Mouse (Mus musculus): ENCODE results near the gene Serpine1. TPM values are rescaled to one million over a fixed set of nuclear protein-coding genes. Genes with fewer than 3 reads are reported as not detected.

Gene Serpine1
- polyA plus RNA-seq, 1 experiment from 2014 or later = 0.86 TPM

DNA sequence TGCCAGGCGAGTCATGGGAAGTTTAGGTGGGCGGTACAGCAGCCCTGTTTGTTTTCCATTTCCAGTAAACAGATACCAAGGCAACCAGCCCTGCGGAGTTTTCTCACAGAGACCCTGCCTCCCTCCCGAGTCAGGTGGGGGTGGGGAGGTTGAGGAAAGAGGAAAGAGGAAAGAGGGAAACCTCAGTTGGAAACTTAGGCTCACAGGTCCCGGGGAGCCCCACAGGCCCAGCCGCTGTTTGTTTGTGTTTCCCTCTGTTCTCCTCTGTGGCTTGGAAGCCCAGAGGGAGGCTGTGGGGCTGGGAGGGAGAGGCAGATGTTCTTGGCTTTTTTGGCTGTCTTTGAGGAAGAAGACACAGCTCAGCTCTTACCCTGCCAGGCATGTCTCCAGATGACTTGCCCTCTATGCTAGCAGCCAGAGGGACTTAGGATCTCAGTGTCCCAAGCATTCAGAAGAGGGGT, 2.2 kb upstream of the Serpine1 start:
- no peak overlapping the region for H3K4me3 ChIP-seq
- H3K27ac ChIP-seq = peak overlapping the region; percentile 94
- no peaks in the 10 kb centered on the region for H3K27me3 ChIP-seq
- no peaks in the 10 kb centered on the region for H3K36me3 ChIP-seq
- no peak overlapping the region for H3K9ac ChIP-seq
- no peaks in the 10 kb centered on the region for H3K9me3 ChIP-seq
- ATAC-seq (ENCODE audit: borderline replicate concordance, extremely low read depth, low FRiP score, low TSS enrichment) = no peak
- H3K4me1 ChIP-seq = peaks cover 76% of the 10 kb centered on the region
- WGBS = 17% methylated on average over 6 of the region's 6 CpGs
- no peak overlapping the region for H3K4me2 ChIP-seq

DNA sequence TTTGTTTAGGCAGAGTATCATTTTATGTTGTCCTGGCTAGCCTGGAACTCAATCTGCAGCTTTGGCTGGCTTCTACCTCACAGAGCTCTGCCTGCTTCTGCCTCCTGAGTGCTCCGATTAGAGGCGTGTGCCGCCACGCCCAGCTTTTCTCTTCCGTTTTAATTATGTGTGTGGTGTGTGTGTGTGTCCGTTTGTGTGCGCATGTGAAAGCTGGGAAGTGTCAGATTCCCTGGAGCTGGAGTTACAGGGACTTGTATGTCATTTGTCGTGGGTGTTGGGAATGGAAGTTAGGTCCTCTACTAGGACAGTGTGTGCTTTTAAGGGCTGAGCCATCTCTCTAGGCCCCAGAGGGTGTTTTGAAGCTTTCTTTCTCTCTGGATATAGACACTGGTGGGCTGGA, 1.1 kb upstream of the Serpine1 start:
- Histone ChIP-seq H3K4me3 (no peak overlapping the region), H3K9ac (no peak overlapping the region), H3K27ac (peak overlapping the region; percentile 94), H3K4me1 (peaks cover 66% of the 10 kb centered on the region), H3K9me3 (no peaks in the 10 kb centered on the region), H3K36me3 (no peaks in the 10 kb centered on the region), H3K4me2 (no peak overlapping the region), H3K27me3 (no peaks in the 10 kb centered on the region)
- no peak for ATAC-seq (ENCODE audit: borderline replicate concordance, extremely low read depth, low FRiP score, low TSS enrichment)
- 96% methylated on average over 8 of the region's 8 CpGs for WGBS

DNA sequence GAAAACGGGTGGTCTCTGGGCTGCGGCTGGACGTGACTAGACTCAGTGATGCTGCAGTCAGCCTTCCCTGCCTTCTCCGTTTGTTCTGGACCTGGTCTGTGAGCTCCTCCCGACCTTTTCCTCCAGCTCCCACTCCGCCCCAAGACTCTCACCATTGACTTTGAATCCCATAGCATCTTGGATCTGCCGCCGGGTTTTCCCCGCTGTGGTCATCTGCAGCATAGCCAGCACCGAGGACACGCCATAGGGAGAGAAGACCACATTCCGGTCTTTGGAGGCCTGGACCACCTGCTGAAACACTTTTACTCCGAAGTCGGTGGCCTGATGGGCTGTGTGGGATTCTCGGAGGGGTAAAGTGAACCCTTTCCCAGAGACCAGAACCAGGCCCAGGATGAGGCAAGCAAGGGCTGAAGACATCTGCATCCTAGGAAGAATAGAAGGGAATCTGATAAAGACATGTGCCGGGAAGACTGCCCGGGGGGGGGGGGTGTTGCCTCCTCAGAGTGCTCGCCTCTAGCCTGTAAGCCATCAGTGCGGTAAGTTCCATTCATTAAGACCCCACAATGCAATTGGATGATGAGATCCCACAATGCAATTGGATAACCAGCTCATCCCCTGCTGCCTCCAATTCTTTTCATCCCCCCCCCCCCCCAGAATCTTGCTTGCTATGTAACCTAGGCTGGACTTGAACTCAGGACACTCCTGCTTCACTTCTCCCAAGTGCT, 1.0 kb downstream of the Serpine1 start:
- no peak overlapping the region for H3K9ac ChIP-seq
- no peak overlapping the region for H3K4me3 ChIP-seq

DNA sequence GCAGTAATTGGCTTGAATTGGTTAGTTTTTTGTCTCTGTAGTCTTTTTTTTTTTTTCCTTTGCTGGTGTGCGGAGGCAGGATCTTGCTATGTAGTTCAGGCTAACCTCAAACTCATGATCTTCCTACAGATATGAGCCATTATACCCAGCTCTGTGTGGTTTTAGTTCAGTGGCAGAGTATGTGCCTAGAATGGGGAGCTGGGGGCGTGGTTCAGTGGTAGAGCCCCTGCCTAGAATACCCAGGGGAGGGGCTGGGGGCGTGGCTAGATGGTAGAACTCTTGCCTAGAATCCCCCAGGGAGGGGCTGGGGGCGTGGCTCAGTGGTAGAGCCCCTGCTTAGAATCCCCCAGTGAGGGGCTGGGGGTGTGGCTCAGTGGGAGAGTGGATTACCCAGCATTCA, 3.4 kb downstream of the Serpine1 start:
- H3K9me3 ChIP-seq = no peaks in the 10 kb centered on the region
- peaks cover 23% of the 10 kb centered on the region for H3K4me1 ChIP-seq
- H3K4me2 ChIP-seq = no peak overlapping the region
- H3K9ac ChIP-seq = no peak overlapping the region
- H3K36me3 ChIP-seq = no peaks in the 10 kb centered on the region
- ATAC-seq (ENCODE audit: borderline replicate concordance, extremely low read depth, low FRiP score, low TSS enrichment) = no peak
- no peaks in the 10 kb centered on the region for H3K27me3 ChIP-seq
- 76% methylated on average over 4 of the region's 4 CpGs for WGBS
- no peak overlapping the region for H3K27ac ChIP-seq
- H3K4me3 ChIP-seq = no peak overlapping the region

More for the DNA sequence above, 1.0 kb downstream of the Serpine1 start:
- no peak for ATAC-seq (ENCODE audit: borderline replicate concordance, extremely low read depth, low FRiP score, low TSS enrichment)
- Histone ChIP-seq H3K27ac (no peak overlapping the region), H3K4me2 (peak overlapping the region; percentile 52; the same call in 1 of the 2 replicates), H3K9me3 (no peaks in the 10 kb centered on the region), H3K27me3 (no peaks in the 10 kb centered on the region), H3K36me3 (no peaks in the 10 kb centered on the region), H3K4me1 (peaks cover 45% of the 10 kb centered on the region)
- WGBS = 85% methylated on average over 19 of the region's 19 CpGs

DNA sequence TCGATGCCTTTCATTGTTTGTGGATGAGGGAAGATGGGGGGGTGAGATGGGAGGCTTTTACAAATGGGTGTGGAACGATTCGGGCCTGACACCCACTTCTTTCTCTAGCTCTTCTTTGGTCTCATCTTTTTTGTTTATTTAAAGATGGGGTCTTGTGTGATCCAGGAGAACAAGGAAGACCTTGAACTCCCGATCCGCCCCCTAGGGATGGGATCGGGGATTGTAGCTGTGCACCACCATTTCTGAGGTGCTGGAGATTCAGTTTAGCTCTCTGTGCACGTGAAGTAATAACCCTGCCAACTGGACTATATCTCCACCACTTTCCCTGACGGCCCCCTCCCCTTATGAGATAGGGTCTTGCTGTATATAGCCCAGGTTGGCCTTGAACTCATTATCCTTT, 6.1 kb downstream of the Serpine1 start:
- Histone ChIP-seq H3K4me2 (no peak overlapping the region), H3K4me3 (no peak overlapping the region), H3K9me3 (no peaks in the 10 kb centered on the region), H3K27ac (no peak overlapping the region), H3K27me3 (no peaks in the 10 kb centered on the region), H3K36me3 (no peaks in the 10 kb centered on the region), H3K4me1 (no peaks in the 10 kb centered on the region), H3K9ac (no peak overlapping the region)
- ATAC-seq (ENCODE audit: borderline replicate concordance, extremely low read depth, low FRiP score, low TSS enrichment) = no peak
- 68% methylated on average over 8 of the region's 8 CpGs for WGBS

DNA sequence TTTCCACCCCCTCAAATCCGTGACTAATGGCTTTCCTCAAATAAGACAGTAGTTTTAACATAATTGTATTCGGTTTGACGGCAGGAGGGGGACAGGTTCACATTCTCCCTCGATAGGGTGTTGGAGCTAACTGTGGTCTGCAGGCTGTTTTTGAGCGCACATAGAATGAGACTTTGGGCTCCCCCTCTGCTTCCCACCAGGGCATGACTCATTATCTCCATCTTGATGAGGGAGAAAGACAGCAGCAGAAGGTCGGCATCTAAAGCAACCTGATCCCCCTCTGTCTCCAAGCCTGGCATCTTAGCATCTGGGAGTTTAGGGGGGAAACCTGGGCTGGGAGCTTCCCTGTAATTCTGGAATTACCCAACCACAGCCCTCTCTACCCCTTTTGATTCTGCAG, 6.6 kb downstream of the Serpine1 start:
- Histone ChIP-seq H3K36me3 (no peaks in the 10 kb centered on the region), H3K4me2 (no peak overlapping the region), H3K27ac (no peak overlapping the region), H3K27me3 (no peaks in the 10 kb centered on the region), H3K4me1 (no peaks in the 10 kb centered on the region), H3K9me3 (no peaks in the 10 kb centered on the region), H3K9ac (no peak overlapping the region), H3K4me3 (no peak overlapping the region)
- no peak for ATAC-seq (ENCODE audit: borderline replicate concordance, extremely low read depth, low FRiP score, low TSS enrichment)
- 73% methylated on average over 6 of the region's 6 CpGs for WGBS

DNA sequence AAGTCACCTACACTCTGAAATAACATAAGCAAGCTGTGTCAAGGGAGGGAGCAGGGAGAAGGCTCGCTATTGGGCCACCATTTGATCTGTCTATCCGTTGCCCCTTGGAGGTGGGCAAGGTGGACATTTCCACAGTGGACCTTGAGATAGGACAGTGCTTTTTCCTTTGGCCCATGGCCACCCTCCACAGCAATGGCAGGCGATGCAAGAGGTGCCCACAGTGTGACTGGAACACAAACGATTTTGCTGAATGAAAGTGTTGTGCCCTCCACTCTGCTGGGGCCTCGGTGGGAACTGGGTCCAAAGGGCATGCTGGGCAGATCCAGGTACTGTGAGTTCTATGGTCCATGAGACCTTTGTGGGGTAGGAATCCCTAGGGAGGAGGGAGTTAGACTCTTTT, 9.5 kb downstream of the Serpine1 start:
- Histone ChIP-seq H3K9ac (no peak overlapping the region), H3K27ac (no peak overlapping the region), H3K4me3 (no peak overlapping the region), H3K4me1 (no peaks in the 10 kb centered on the region), H3K4me2 (no peak overlapping the region), H3K9me3 (no peaks in the 10 kb centered on the region), H3K36me3 (no peaks in the 10 kb centered on the region), H3K27me3 (no peaks in the 10 kb centered on the region)
- WGBS = 73% methylated on average over 5 of the region's 5 CpGs
- no peak for ATAC-seq (ENCODE audit: borderline replicate concordance, extremely low read depth, low FRiP score, low TSS enrichment)

DNA sequence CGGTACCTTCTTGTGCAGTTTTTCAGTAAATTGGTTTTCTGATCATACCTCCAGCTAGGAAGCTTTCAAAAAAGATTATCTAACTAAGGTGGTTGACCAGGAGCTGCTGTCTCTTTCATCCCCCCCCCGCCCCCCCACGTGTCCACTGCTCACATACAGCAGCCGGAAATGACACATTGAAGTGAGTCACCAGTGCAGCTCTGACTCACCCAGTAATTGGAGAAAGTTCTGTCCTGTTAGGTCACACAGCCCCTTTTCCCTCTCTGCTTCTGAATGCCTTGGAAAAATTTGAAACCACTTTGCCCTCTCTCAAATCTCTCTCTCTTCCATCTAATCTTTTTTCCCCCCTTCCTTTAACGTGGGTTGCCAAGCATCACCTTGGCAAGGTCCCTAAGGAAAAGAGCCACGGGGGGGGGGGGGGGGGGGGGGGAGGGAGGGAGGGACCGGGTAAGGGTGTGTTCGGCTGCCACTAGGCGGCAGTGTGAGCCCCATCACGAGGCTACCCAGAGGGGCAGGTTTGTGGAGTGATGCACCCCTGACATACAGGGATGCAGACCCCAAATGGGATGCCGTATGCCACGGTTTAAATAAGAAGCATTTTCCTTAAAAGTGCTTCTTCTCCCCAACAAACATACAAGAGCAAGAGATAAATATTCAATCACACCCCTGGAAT, 10.1 kb downstream of the Serpine1 start:
- no peak overlapping the region for H3K27ac ChIP-seq
- H3K4me2 ChIP-seq = no peak overlapping the region

DNA sequence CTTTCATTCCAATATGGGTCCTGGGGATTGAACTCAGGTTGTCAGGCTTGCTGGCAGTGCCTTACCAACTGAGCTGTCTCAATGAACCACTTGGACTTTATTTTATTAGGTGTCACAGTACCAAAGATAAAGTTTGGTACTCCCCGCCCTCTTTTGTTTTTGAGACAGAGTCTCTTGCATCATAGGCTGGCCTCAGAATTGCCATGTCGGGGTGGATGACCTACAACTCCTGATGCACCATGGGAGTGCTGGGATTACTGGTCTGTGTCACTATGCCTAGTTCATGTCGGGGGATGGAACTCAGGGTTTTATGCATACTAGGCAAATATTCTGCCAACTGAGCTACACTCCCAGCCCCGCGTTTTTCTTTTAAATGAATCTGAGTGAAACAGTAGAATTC, 17.2 kb downstream of the Serpine1 start:
- WGBS = 74% methylated on average over 5 of the region's 5 CpGs
- Histone ChIP-seq H3K4me2 (no peak overlapping the region), H3K4me3 (no peak overlapping the region)

More for the DNA sequence above, 10.1 kb downstream of the Serpine1 start:
- H3K27me3 ChIP-seq = no peaks in the 10 kb centered on the region
- WGBS = 20% methylated on average over 11 of the region's 12 CpGs
- H3K4me1 ChIP-seq = no peaks in the 10 kb centered on the region
- no peak overlapping the region for H3K4me3 ChIP-seq
- H3K36me3 ChIP-seq = no peaks in the 10 kb centered on the region
- no peak overlapping the region for H3K9ac ChIP-seq
- H3K9me3 ChIP-seq = no peaks in the 10 kb centered on the region
- ATAC-seq (ENCODE audit: borderline replicate concordance, extremely low read depth, low FRiP score, low TSS enrichment) = no peak; the same call in 1 of the 2 replicates

DNA sequence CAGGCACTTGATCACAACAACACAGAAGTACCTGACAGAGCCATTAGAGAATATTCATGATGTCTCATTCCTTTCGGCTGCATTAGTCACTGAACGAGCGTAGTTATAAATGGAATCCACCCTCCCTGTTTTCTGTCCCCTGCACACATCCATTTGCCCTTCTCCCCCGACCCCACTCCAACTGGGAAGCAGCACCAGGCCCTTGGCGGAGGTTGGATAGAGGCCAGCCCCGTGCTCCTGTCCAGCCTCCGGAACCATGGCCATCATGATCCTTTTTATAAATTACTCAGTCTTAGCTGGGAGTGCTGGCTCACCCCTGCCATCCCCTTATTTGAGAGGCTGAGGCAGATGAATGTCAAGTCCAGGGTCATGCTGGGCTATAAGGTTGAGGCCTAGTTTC, 17.8 kb downstream of the Serpine1 start:
- Histone ChIP-seq H3K4me2 (no peak overlapping the region), H3K4me3 (no peak overlapping the region), H3K36me3 (no peaks in the 10 kb centered on the region), H3K4me1 (no peaks in the 10 kb centered on the region), H3K9me3 (no peaks in the 10 kb centered on the region), H3K9ac (no peak overlapping the region), H3K27ac (no peak overlapping the region), H3K27me3 (no peaks in the 10 kb centered on the region)
- WGBS = 74% methylated on average over 7 of the region's 7 CpGs
- no peak for ATAC-seq (ENCODE audit: borderline replicate concordance, extremely low read depth, low FRiP score, low TSS enrichment)

More for the DNA sequence above, 17.2 kb downstream of the Serpine1 start:
- ATAC-seq (ENCODE audit: borderline replicate concordance, extremely low read depth, low FRiP score, low TSS enrichment) = no peak
- Histone ChIP-seq H3K4me1 (no peaks in the 10 kb centered on the region), H3K9ac (no peak overlapping the region), H3K9me3 (no peaks in the 10 kb centered on the region), H3K27me3 (no peaks in the 10 kb centered on the region), H3K36me3 (no peaks in the 10 kb centered on the region), H3K27ac (no peak overlapping the region)

DNA sequence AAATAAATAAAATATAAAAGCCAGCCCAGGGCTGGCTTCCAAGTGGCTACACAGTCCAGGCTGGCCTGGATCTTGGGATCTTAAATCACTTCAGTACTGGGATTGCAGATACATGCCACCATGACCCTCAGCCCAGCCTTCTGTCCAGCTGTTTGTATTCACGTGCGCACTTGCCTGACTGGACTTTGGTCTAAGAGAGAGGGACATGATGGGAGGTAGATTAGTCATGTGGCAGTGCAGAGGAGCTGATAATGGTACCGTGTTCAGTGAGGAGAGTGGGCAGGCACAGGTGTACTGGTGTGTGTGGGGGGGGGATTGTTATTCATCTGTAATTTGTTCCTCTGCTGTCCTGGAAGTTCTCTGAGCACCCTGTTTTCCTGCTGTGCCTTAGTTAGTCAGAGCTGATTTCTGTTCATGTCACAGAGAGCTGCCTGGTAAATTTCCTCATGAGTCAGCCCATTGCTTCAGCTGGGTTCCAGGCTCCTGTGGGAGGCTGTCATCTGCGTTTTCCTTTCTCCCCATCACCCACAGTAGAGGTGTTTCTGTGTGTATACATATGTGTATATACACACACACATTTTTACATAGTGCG, 20.1 kb downstream of the Serpine1 start:
- ATAC-seq (ENCODE audit: borderline replicate concordance, extremely low read depth, low FRiP score, low TSS enrichment) = no peak
- Histone ChIP-seq H3K36me3 (no peaks in the 10 kb centered on the region), H3K4me2 (no peak overlapping the region), H3K27ac (no peak overlapping the region), H3K4me1 (no peaks in the 10 kb centered on the region), H3K4me3 (no peak overlapping the region), H3K9ac (no peak overlapping the region), H3K9me3 (no peaks in the 10 kb centered on the region), H3K27me3 (no peaks in the 10 kb centered on the region)
- WGBS = 80% methylated on average over 5 of the region's 5 CpGs

DNA sequence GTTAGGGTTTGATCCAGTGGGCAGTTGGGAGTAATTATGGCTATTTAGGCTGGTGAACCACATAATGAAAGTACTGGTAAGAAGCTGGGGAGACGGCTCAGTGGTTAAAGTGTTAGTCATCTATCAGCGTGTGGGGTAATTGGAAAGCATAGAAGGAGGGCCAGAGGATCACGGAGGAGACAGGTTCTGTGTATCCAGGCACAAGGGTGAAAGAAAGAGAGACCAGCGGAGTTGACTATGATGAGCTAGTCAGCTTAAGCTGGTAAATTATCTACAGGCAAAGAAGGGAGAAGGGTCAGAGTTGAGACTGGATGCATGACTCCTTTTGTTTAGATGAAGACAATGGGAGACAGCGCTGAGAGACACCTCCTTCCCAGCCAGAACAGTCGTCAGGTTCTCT, 20.9 kb downstream of the Serpine1 start:
- H3K36me3 ChIP-seq = no peaks in the 10 kb centered on the region
- no peak overlapping the region for H3K4me2 ChIP-seq
- H3K27ac ChIP-seq = no peak overlapping the region
- no peaks in the 10 kb centered on the region for H3K27me3 ChIP-seq
- H3K4me3 ChIP-seq = no peak overlapping the region
- 0 out of 2 replicates have a peak, but pooled peaks cover 3% of the 10 kb centered on the region for H3K4me1 ChIP-seq
- WGBS = 50% methylated on average over 6 of the region's 6 CpGs
- no peak for ATAC-seq (ENCODE audit: borderline replicate concordance, extremely low read depth, low FRiP score, low TSS enrichment)
- H3K9me3 ChIP-seq = no peaks in the 10 kb centered on the region
- no peak overlapping the region for H3K9ac ChIP-seq
